Mouse (Mus musculus) hindlimb bud, embryonic 11.5 days (tissue): ENCODE data around the gene Syngr4.
"Not testable (repeated sequence)": the region's sequence is repeated elsewhere in the genome, so short reads cannot be mapped to it uniquely, and the experiment has no call there.

ENCODE experiments used
- DNase-seq: peaks from one replicate; pipeline ENCODE4 v3.0.0-alpha.2; 2012; ENCODE audit warnings: low read depth, low spot score; ENCODE audit errors: extremely low spot score

Syngr4 gene

DNA sequence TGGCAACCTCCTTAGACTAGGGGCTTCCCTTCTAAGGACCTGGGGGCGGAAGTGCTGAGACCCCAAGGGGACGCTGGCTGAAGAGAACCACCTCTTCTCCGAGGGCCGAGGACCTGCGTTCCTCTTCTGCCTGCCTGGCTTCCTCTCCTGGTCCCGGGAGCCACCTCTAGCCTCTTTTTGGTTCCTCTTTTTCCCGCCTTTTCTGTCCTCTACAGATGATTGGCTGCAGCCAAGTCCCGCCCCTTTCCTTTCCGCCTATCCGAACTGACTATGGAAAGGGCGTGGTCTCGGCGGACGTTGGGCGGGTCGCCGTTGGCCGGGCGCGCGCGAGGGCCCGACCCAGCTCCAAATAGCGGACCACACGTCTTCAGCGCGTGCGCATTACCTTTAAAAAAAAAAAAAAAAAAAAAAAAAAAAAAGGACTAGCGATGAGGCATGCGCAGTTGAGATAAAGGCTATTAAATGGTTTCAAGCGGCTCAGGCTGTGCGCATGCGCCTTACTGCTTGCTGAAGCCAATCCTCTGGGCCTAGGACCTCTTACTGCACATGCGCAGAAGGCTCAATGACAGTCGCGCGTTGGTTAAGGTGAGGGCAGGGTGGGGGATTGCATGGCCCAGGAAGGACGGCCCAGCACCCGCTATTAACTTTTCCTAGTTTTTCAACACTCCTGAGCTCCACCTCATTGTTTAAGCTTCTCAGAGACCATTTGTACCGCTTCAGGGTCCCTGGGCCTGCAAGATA is at the start of gene Syngr4, which contains the start of gene Tmem143:
Gene Syngr4, minus strand, starts transcription at position 198 of the 741 bp plus-strand sequence.
Gene Tmem143, plus strand, starts transcription at position 425 of the 741 bp plus-strand sequence.
- peak; percentile 99 for DNase-seq

GRCm38 (mm10) chr7:45943280-45943679 is 46.8 kb upstream of the Syngr4 start:
- not testable (repeated sequence) for DNase-seq

GRCm38 (mm10) chr7:45941986-45942385 is 45.5 kb upstream of the Syngr4 start:
- no peak for DNase-seq

DNA sequence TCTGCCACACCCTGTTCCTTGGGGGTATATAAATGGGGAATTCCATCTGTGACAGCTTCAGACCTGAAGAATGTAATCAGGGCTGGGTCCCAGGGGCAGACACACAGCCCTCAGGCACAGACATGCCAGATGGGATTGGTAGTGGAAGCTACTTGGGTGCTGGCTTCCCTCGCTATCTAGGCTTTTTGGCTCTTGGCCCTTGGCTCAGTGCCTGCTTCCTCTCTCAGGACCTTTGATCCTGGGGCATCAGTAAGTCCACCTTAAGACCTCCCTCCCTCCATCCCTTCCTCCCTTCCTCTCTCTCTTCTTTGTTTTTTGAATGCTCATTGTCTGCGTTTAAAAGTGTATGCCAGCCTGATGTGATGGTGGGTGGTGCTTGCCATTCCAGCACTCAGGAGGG is 43.3 kb upstream of the Syngr4 start:
- DNase-seq = no peak

DNA sequence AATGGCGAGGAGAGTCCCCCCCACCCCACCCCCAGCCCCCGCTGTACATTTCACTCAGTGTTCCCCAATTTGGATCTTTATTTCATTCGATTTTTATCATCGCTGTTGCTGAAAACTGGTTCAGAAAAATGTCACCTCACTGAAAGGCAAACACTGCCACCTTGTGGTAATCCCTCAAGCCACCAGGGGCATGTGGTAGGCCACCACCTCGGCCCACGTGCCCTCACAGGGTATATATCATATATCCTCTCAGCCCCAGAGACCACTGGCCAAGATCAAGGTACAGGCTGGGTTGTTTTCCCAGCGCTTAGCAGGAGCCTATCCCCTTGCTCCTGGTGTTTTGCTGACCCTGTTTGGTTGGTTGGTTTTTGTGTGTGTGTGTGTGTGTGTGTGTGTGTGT is 38.6 kb upstream of the Syngr4 start:
- no peak for DNase-seq

GRCm38 (mm10) chr7:45933766-45934165 is 37.3 kb upstream of the Syngr4 start:
- DNase-seq = not testable (repeated sequence)

- DNase-seq = no peak
These were observed 33.2 kb upstream of the Syngr4 start for GRCm38 (mm10) chr7:45929688-45930087.

DNA sequence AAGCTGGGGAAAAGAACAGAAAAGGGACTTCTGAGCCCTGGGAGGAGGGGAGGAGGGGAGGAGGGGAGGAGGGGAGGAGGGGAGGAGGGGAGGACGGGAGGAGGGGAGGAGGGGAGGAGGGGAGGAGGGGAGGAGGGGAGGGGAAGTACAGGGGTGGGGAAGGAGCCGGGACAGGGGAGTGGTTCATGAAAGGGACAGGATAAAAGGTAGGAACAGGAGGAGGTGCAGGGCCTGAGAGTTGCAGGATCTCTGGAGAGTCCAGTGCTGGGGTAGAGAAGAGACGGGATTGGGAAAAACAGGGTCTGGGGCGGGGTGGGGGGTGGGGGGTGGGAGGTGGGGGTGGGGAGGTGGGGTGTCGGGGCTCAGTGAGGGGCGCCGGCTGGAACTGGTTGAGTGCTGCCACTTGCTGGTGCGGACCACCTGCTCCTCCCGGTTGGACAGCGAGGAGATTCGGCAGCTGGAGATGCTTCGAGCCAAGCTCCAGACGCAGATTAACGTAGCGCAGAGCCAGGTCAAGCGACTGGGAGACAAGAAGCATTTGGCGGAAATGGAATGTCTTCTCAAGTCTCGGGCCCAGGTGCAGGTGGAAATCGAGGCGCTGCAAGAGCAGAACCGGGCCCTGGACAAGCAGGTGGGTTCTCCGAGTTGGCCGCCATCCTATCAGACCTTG is 32.2 kb upstream of the Syngr4 start:
- DNase-seq = no peak

DNA sequence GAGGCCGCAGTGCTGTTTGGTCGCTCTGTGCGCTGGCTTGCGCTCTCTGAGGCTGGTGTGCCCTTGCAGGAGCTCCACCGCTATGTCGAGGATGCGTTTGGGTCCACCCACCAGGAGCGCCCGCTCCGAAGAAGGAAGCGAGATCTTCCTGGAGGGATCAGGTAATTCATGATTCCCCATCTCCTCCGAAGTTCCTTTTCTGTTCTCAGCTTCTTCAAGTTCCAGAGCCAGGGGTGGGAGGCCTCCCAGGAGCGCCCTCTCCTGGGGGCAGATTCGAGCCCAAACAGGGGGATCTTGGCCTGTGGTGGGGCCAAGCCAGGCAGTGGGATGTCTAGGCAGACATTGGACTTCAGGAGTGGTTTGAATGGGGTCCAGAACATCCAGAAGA is 27.9 kb upstream of the Syngr4 start:
- no peak for DNase-seq

- no peak for DNase-seq
These were observed 27.4 kb upstream of the Syngr4 start, which contains the start of gene Ccdc114 for GRCm38 (mm10) chr7:45923762-45924428. Ccdc114 (plus strand) TSS chr7:45924072.

- DNase-seq = peak; percentile 90
These were observed 26.6 kb upstream of the Syngr4 start for GRCm38 (mm10) chr7:45922928-45923761.

DNA sequence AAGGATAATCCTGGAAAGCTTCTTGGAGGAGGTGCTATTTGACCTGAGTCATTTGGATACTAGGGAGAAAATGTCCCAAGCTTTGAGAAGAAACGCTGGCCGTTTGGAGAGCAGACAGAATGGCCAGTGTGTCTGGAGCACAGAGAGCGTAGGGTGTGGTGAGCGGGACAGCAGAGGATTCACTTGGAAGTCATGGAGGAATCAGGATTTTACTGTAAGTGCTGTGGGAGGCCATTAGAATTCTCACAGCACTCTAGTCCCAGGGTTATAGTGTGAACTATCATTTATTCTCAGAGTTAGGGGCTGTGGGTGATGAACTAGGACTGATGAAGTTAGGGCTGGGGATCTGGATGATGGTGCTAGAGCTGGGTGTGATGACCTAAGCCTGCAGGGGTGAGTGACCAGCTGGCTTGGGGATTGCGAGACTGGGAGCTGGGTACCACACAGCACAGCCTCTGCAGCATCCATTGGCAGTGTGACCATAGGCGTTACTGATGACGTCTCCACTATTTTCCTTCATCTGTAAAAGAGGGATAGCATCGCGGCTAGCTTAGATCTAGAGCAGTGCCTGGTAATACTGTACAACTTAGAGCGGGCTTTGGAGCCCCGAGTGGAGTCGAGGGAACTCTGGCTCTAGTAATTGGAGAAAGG is 25.6 kb upstream of the Syngr4 start:
- no peak for DNase-seq

- DNase-seq = no peak
These were observed 24.7 kb upstream of the Syngr4 start, which contains the start of gene Emp3 for GRCm38 (mm10) chr7:45921242-45921621. Emp3 (minus strand) TSS chr7:45921404.

DNA sequence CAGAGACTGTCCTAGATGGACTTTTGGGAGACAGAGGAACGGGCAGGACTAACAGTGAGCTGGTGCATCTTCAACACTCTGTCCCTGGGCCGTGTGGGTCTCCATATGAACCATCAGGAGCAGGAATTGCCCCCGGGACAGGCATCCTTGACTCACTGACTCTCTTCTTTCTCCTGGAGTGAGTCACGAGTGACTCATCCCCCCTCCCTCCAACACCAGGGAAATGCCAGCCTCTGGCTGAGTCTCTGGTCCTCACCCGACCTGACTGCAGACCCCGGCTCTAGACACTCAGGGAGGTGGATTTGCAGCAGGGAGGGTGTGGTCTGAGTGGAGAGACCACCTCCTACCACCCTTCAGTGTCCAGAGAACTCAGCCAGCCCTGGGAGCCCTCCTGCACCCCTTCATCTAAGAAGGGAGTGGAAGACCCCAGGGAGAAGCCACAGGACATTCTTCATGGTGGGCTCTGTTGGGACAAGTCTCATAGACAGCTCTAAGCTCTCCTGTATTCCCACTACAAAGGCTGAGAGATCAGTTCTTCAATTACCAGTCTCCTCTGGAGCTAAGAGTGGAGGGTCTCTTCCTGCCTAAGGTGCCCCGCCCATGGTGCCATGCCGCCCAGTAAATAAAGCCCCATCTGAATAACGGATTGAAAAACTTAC is 24.2 kb upstream of the Syngr4 start:
- DNase-seq = no peak

- DNase-seq = no peak
These were observed 23.2 kb upstream of the Syngr4 start for GRCm38 (mm10) chr7:45919761-45920160.

GRCm38 (mm10) chr7:45919083-45919671 is 22.7 kb upstream of the Syngr4 start:
- DNase-seq = no peak

GRCm38 (mm10) chr7:45917926-45918325 is 21.4 kb upstream of the Syngr4 start:
- no peak for DNase-seq

GRCm38 (mm10) chr7:45917004-45917704 is 20.6 kb upstream of the Syngr4 start:
- no peak for DNase-seq
